Mouse (Mus musculus) embryonic facial prominence, embryonic 10.5 days (tissue): Measurements from ENCODE around the gene Esrrg. TPM values are rescaled to one million over a fixed set of nuclear protein-coding genes. Genes with fewer than 3 reads are reported as not detected.
A peak's percentile ranks its signal among the peaks of the same experiment; 100 is the strongest.

Experiments
- DNase-seq: peaks from one replicate; pipeline ENCODE4 v3.0.0-alpha.2; 2017; ENCODE audit warnings: low spot score
- H3K27ac ChIP-seq: fragments of 300-500 bp; sonication (generic); replicated peaks from 2 replicates; pipeline ENCODE4 v1.5.1; 2016; ENCODE audit warnings: mild to moderate bottlenecking
- H3K27me3 ChIP-seq: fragments of 300-500 bp; sonication (generic); replicated peaks from 2 replicates; pipeline ENCODE4 v1.6.1; 2016; ENCODE audit warnings: low read depth, mild to moderate bottlenecking; ENCODE audit not compliant: poor library complexity, severe bottlenecking
- H3K36me3 ChIP-seq: fragments of 300-500 bp; sonication (generic); replicated peaks from 2 replicates; pipeline ENCODE4 v1.6.1; 2016; ENCODE audit warnings: mild to moderate bottlenecking, moderate library complexity
- H3K4me1 ChIP-seq: fragments of 300-500 bp; sonication (generic); 2 replicates; pipeline ENCODE4 v1.6.1; 2016
- H3K4me3 ChIP-seq: fragments of 300-500 bp; sonication (generic); 2 replicates; pipeline ENCODE4 v1.5.1; 2016; ENCODE audit warnings: mild to moderate bottlenecking, moderate library complexity
- H3K9me3 ChIP-seq: fragments of 300-500 bp; sonication (generic); 2 replicates; pipeline ENCODE4 v1.6.1; 2016; ENCODE audit warnings: mild to moderate bottlenecking
- WGBS: fragments of 180-500 bp; shearing (Covaris S2); methylation state at CpG from one replicate; pipeline ENCODE4 v1.1.7; 2016; 5-methylcytosine and 5-hydroxymethylcytosine counted together
- polyA plus RNA-seq: library from polyadenylated mRNA; unstranded; fragments of >200 nt; fragmentation: Nextera tagmentation; extraction: Ambion mirVana; gene quantifications from 2 replicates; pipeline ENCODE4 v1.2.1, GENCODE M21; 2016

The Esrrg gene
- polyA plus RNA-seq, 1 experiment from 2014 or later: 1.1 TPM

- no peaks in the 10 kb centered on the region for H3K9me3 ChIP-seq
- no peak for DNase-seq
- peaks cover 77% of the 10 kb centered on the region for H3K27me3 ChIP-seq
- no peak overlapping the region for H3K27ac ChIP-seq
- WGBS: 2% methylated on average over 16 of the region's 16 CpGs
- H3K4me1 ChIP-seq: peaks cover 66% of the 10 kb centered on the region
- peak overlapping the region; percentile 63 for H3K4me3 ChIP-seq
- H3K36me3 ChIP-seq: no peaks in the 10 kb centered on the region
Measured at GRCm38 (mm10) chr1:187609853-187610230, 1.3 kb downstream of the Esrrg start.

GRCm38 (mm10) chr1:187610336-187610948 is 1.9 kb downstream of the Esrrg start:
- H3K4me1 ChIP-seq: peaks cover 60% of the 10 kb centered on the region

GRCm38 (mm10) chr1:187611925-187612324 is 3.3 kb downstream of the Esrrg start:
- WGBS: 32% methylated on average over 5 of the region's 5 CpGs
- H3K4me3 ChIP-seq: no peak overlapping the region
- peak; percentile 19 for DNase-seq
- peaks cover 46% of the 10 kb centered on the region for H3K4me1 ChIP-seq
- H3K27ac ChIP-seq: no peak overlapping the region
- H3K27me3 ChIP-seq: peaks cover 57% of the 10 kb centered on the region
- H3K36me3 ChIP-seq: no peaks in the 10 kb centered on the region
- no peaks in the 10 kb centered on the region for H3K9me3 ChIP-seq

More at GRCm38 (mm10) chr1:187610336-187610948, 1.9 kb downstream of the Esrrg start:
- Histone ChIP-seq H3K27ac (no peak overlapping the region), H3K36me3 (no peaks in the 10 kb centered on the region), H3K9me3 (no peaks in the 10 kb centered on the region), H3K4me3 (no peak overlapping the region), H3K27me3 (peaks cover 71% of the 10 kb centered on the region)
- peak; percentile 22 for DNase-seq
- WGBS: 16% methylated on average over 9 of the region's 9 CpGs

GRCm38 (mm10) chr1:187613277-187613676 is 4.7 kb downstream of the Esrrg start:
- Histone ChIP-seq H3K4me1 (peaks cover 33% of the 10 kb centered on the region), H3K27me3 (peaks cover 47% of the 10 kb centered on the region), H3K4me3 (no peak overlapping the region), H3K9me3 (no peaks in the 10 kb centered on the region), H3K27ac (no peak overlapping the region), H3K36me3 (no peaks in the 10 kb centered on the region)
- 65% methylated on average over 3 of the region's 3 CpGs for WGBS
- DNase-seq: no peak

- H3K27me3 ChIP-seq: no peaks in the 10 kb centered on the region
- no peaks in the 10 kb centered on the region for H3K4me1 ChIP-seq
- no peak for DNase-seq
- H3K9me3 ChIP-seq: no peaks in the 10 kb centered on the region
- H3K27ac ChIP-seq: no peak overlapping the region
- WGBS: 80% methylated on average over 3 of the region's 3 CpGs
- no peak overlapping the region for H3K4me3 ChIP-seq
- no peaks in the 10 kb centered on the region for H3K36me3 ChIP-seq
Measured at GRCm38 (mm10) chr1:187623981-187624380, 15.4 kb downstream of the Esrrg start.

DNA sequence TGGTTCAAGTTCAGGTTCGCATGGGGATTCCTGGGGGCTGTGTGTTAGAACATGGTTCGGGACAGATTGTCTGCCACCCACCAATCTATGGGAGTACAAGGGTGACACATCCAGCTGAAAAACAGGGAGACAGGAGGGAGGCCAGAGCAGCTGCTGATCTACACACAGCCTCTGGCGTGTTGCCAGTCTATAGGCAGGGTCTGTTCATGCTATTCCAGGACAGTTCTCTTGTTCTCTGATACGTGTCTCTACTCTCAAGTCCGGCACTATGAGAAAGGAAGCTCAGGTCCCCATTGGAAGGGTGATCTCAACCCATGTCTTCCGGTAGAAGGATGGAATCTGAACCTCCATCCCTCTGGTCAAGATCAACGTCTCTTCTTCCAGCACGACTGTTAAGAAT is 21.8 kb downstream of the Esrrg start:
- H3K4me1 ChIP-seq: no peaks in the 10 kb centered on the region
- no peaks in the 10 kb centered on the region for H3K9me3 ChIP-seq
- WGBS: 91% methylated on average over 8 of the region's 8 CpGs
- no peak overlapping the region for H3K27ac ChIP-seq
- no peak for DNase-seq
- no peak overlapping the region for H3K4me3 ChIP-seq
- no peaks in the 10 kb centered on the region for H3K36me3 ChIP-seq
- H3K27me3 ChIP-seq: no peaks in the 10 kb centered on the region

GRCm38 (mm10) chr1:187631486-187631885 is 22.9 kb downstream of the Esrrg start:
- WGBS: 84% methylated on average over 8 of the region's 8 CpGs
- DNase-seq: no peak
- H3K27me3 ChIP-seq: no peaks in the 10 kb centered on the region

GRCm38 (mm10) chr1:187645258-187645657 is 36.7 kb downstream of the Esrrg start:
- Histone ChIP-seq H3K9me3 (no peaks in the 10 kb centered on the region), H3K4me3 (no peak overlapping the region)
- WGBS: 63% methylated on average over 8 of the region's 8 CpGs

More at GRCm38 (mm10) chr1:187631486-187631885, 22.9 kb downstream of the Esrrg start:
- Histone ChIP-seq H3K9me3 (no peaks in the 10 kb centered on the region), H3K27ac (no peak overlapping the region), H3K4me1 (no peaks in the 10 kb centered on the region), H3K4me3 (no peak overlapping the region), H3K36me3 (no peaks in the 10 kb centered on the region)

GRCm38 (mm10) chr1:187648551-187648950 is 40.0 kb downstream of the Esrrg start:
- no peak for DNase-seq
- Histone ChIP-seq H3K27ac (no peak overlapping the region), H3K36me3 (no peaks in the 10 kb centered on the region), H3K9me3 (no peaks in the 10 kb centered on the region), H3K27me3 (peaks cover 15% of the 10 kb centered on the region), H3K4me3 (no peak overlapping the region), H3K4me1 (peaks cover 20% of the 10 kb centered on the region)
- WGBS: 88% methylated on average over 8 of the region's 8 CpGs

More at GRCm38 (mm10) chr1:187645258-187645657, 36.7 kb downstream of the Esrrg start:
- no peak for DNase-seq
- H3K27ac ChIP-seq: no peak overlapping the region
- H3K4me1 ChIP-seq: no peaks in the 10 kb centered on the region
- H3K27me3 ChIP-seq: 0 out of 2 replicates have a peak, but pooled peaks cover 3% of the 10 kb centered on the region
- H3K36me3 ChIP-seq: no peaks in the 10 kb centered on the region

- H3K36me3 ChIP-seq: no peaks in the 10 kb centered on the region
- H3K27me3 ChIP-seq: peaks cover 15% of the 10 kb centered on the region
- H3K9me3 ChIP-seq: no peaks in the 10 kb centered on the region
- no peak overlapping the region for H3K4me3 ChIP-seq
- no peak for DNase-seq
- peaks cover 20% of the 10 kb centered on the region for H3K4me1 ChIP-seq
- H3K27ac ChIP-seq: no peak overlapping the region
- WGBS: 54% methylated on average over 5 of the region's 5 CpGs
Measured at GRCm38 (mm10) chr1:187649871-187650270, 41.3 kb downstream of the Esrrg start.

- Histone ChIP-seq H3K27ac (peak overlapping the region; percentile 93), H3K4me3 (peak overlapping the region; percentile 71), H3K36me3 (no peaks in the 10 kb centered on the region), H3K4me1 (peaks cover 20% of the 10 kb centered on the region), H3K9me3 (no peaks in the 10 kb centered on the region), H3K27me3 (peaks cover 15% of the 10 kb centered on the region)
- peak; percentile 25 for DNase-seq
- 12% methylated on average over 24 of the region's 24 CpGs for WGBS
Measured at GRCm38 (mm10) chr1:187650786-187651687, 42.4 kb downstream of the Esrrg start.

DNA sequence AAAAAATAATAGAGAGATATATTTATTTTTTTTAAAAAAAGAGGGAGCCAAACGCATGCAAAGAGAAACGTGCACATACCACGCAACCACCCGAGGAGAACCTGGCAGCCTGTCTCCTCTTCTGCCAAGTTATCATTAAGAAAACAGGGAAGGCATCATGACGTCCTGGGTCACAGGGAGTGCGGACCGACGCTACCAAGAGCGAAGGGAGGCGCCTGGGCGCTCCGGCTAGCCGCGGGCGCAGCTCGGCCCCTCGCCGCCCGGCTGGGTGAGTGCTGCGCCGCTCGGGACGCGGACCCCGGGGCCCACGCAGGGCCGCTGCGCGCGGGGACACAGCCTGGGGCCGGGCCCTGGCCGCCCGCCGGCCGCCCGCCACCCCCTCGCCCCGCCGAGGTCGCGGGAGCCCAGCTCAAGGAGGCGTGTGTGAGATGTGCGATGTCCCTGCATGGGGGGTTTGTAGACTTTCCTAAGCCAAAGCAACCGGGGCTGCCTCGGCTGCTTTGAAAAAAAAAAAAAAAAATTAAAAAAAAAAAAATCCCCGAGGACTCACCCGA is 43.2 kb downstream of the Esrrg start:
- Histone ChIP-seq H3K36me3 (no peaks in the 10 kb centered on the region), H3K4me3 (peak overlapping the region; percentile 71), H3K27me3 (peaks cover 15% of the 10 kb centered on the region), H3K4me1 (peaks cover 20% of the 10 kb centered on the region), H3K27ac (peak overlapping the region; percentile 93), H3K9me3 (no peaks in the 10 kb centered on the region)
- peak; percentile 68 for DNase-seq
- WGBS: under 1% methylated on average over 47 of the region's 47 CpGs
